In the genomic region with DNA sequence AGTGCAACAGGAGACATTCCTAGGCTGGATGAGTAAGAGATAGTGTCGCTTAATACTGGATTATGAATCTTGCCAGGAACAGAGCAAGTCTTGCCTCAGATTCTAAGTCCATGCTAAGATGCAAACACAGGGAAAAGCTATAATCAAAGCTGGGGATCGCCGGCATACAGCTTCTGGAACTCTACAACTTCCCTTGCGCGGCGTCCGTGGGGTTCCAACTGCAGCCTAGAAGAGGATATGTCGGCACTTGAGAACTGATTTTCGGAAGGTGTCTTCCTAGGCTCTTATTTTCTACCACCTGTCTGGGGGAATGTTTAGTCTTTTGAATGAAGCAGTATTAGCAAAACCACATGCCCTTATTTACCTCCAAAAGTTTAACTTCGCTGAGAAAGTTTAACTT, we compare ENCODE assay signal across 8 mouse cellular contexts. TPM values are rescaled to one million over a fixed set of nuclear protein-coding genes. Genes with fewer than 3 reads are reported as not detected.
DNase-seq lines count a peak whose midpoint lies in the region; ATAC-seq and TF ChIP-seq lines count a peak whose summit lies in the region.

No protein-coding gene starts in this region.

- H3K27ac ChIP-seq in layer of hippocampus, adult 2 months = peak overlapping the region; percentile 94; the same call in 1 of the 2 replicates
- no peak overlapping the region for H3K27ac ChIP-seq in forebrain, embryonic 10.5 days
- no peak overlapping the region for H3K27ac ChIP-seq in midbrain, embryonic 15.5 days

- H3K4me1 ChIP-seq in forebrain, embryonic 10.5 days = peaks cover 24% of the 10 kb centered on the region
- peaks cover 25% of the 10 kb centered on the region for H3K4me1 ChIP-seq in midbrain, embryonic 15.5 days

- no peak for DNase-seq in layer of hippocampus, adult 2 months (ENCODE audit: low spot score in 2 of 2)
- no peak for DNase-seq in layer of hippocampus, adult 9-10 months (ENCODE audit: low spot score)
- DNase-seq in forebrain, embryonic 10.5 days (ENCODE audit: extremely low spot score, low spot score) = no peak
- peak; percentile 41 for DNase-seq in kidney, adult 9 months
- DNase-seq in retina, postnatal 1 day = no peak
- DNase-seq in urinary bladder, adult 18-20 months (ENCODE audit: low spot score in 2 of 2) = no peak
- DNase-seq in cerebellum, adult 11-12 months = no peak

- peak overlapping the region; percentile 96 for H3K4me2 ChIP-seq in midbrain, embryonic 15.5 days

- WGBS in forebrain, embryonic 10.5 days = 52% methylated on average over 10 of the region's 10 CpGs
- 47% methylated on average over 10 of the region's 10 CpGs for WGBS in midbrain, embryonic 15.5 days

- H3K27me3 ChIP-seq in forebrain, embryonic 10.5 days (ENCODE audit: poor library complexity, severe bottlenecking) = 0 out of 2 replicates have a peak, but pooled peaks cover 5% of the 10 kb centered on the region
- no peaks in the 10 kb centered on the region for H3K27me3 ChIP-seq in midbrain, embryonic 15.5 days (replicated peaks)

- H3K4me3 ChIP-seq in layer of hippocampus, adult 2 months = peak overlapping the region; percentile 68
- peak overlapping the region; percentile 74 for H3K4me3 ChIP-seq in forebrain, embryonic 10.5 days
- peak overlapping the region; percentile 73 for H3K4me3 ChIP-seq in midbrain, embryonic 15.5 days

- no peaks in the 10 kb centered on the region for H3K36me3 ChIP-seq in forebrain, embryonic 10.5 days (replicated peaks)
- no peaks in the 10 kb centered on the region for H3K36me3 ChIP-seq in midbrain, embryonic 15.5 days (replicated peaks)

- no peak overlapping the region for H3K9ac ChIP-seq in midbrain, embryonic 15.5 days

- no peaks in the 10 kb centered on the region for H3K9me3 ChIP-seq in forebrain, embryonic 10.5 days
- H3K9me3 ChIP-seq in midbrain, embryonic 15.5 days = no peaks in the 10 kb centered on the region

- no peak for TF ChIP-seq CTCF in layer of hippocampus, adult 2 months (conservative IDR thresholded peaks at IDR 0.05)

- no peak for ATAC-seq in midbrain, embryonic 15.5 days (replicated peaks)

RNA-seq across cellular contexts. Expression of a gene that starts 0.9 kb away (rescaled TPM):
- 10 to 100 TPM; 48.4 to 48.7 TPM for total RNA-seq in layer of hippocampus, adult 2 months (2021)
- polyA plus RNA-seq in forebrain, embryonic 10.5 days (2016; fragmentation: Nextera tagmentation; extraction: Ambion mirVana) = 15.0 and 16.2 TPM in 2 replicates
- polyA plus RNA-seq in midbrain, embryonic 15.5 days (2015; fragmentation: Nextera tagmentation; extraction: Ambion mirVana) = 29.7 and 30.8 TPM in 2 replicates

RNA-seq across cellular contexts. Expression of a gene that starts 1.3 kb away (rescaled TPM):
- total RNA-seq in layer of hippocampus, adult 2 months (2021) = 10 to 100 TPM; 24.6 to 25.7 TPM
- 31.1 and 33.5 TPM in 2 replicates for polyA plus RNA-seq in forebrain, embryonic 10.5 days (2016; fragmentation: Nextera tagmentation; extraction: Ambion mirVana)
- polyA plus RNA-seq in midbrain, embryonic 15.5 days (2015; fragmentation: Nextera tagmentation; extraction: Ambion mirVana) = 33.7 and 35.1 TPM in 2 replicates

RNA-seq across cellular contexts. Expression of a gene that starts 32.9 kb away (rescaled TPM):
- total RNA-seq in layer of hippocampus, adult 2 months (2021) = 10 to 100 TPM; 13.8 to 15.9 TPM
- 23.9 and 25.6 TPM in 2 replicates for polyA plus RNA-seq in forebrain, embryonic 10.5 days (2016; fragmentation: Nextera tagmentation; extraction: Ambion mirVana)
- polyA plus RNA-seq in midbrain, embryonic 15.5 days (2015; fragmentation: Nextera tagmentation; extraction: Ambion mirVana) = 22.7 and 23.0 TPM in 2 replicates

RNA-seq across cellular contexts. Expression of a gene that starts 41.0 kb away (rescaled TPM):
- total RNA-seq in layer of hippocampus, adult 2 months (2021) = 1 to 10 TPM; 8.7 to 9.9 TPM
- polyA plus RNA-seq in forebrain, embryonic 10.5 days (2016; fragmentation: Nextera tagmentation; extraction: Ambion mirVana) = 0.92 and 0.98 TPM in 2 replicates
- 3.4 and 4.9 TPM in 2 replicates for polyA plus RNA-seq in midbrain, embryonic 15.5 days (2015; fragmentation: Nextera tagmentation; extraction: Ambion mirVana)

RNA-seq across cellular contexts. Expression of a gene that starts 41.1 kb away (rescaled TPM):
- 10 to 100 TPM; 22.5 to 24.8 TPM for total RNA-seq in layer of hippocampus, adult 2 months (2021)
- polyA plus RNA-seq in forebrain, embryonic 10.5 days (2016; fragmentation: Nextera tagmentation; extraction: Ambion mirVana) = 9.9 and 10.3 TPM in 2 replicates
- 11.2 and 12.1 TPM in 2 replicates for polyA plus RNA-seq in midbrain, embryonic 15.5 days (2015; fragmentation: Nextera tagmentation; extraction: Ambion mirVana)
